13 mouse cellular contexts compared by ENCODE assay signal in genomic region chr15:97164616-97165015, GRCm38 (mm10).
DNase-seq lines count a peak whose midpoint lies in the region; ATAC-seq and TF ChIP-seq lines count a peak whose summit lies in the region.
"Had no signal": no experiment of that assay in that cellular context is flagged by ENCODE, and none has a peak within 500 bp of the region (broad histone marks: within the 10 kb centered on the region; RNA-seq: fewer than 3 reads in every experiment).

No protein-coding gene starts in this region.

- no peak overlapping the region for H3K27ac ChIP-seq in lung, postnatal 0 days (ENCODE audit: low read length)
- H3K27ac ChIP-seq: forebrain, embryonic 15.5 days; midbrain, embryonic 13.5 days had no signal

- no peak for TF ChIP-seq CTCF in lung, postnatal 0 days (IDR thresholded peaks at IDR 0.05)

- 48% methylated on average over 15 of the region's 15 CpGs for WGBS in lung, postnatal 0 days

- H3K36me3 ChIP-seq in lung, postnatal 0 days (ENCODE audit: insufficient read depth, low read length) = no peaks in the 10 kb centered on the region
- H3K36me3 ChIP-seq: forebrain, embryonic 15.5 days; heart, embryonic 12.5 days; midbrain, embryonic 13.5 days had no signal

- no peak overlapping the region for H3K4me3 ChIP-seq in lung, postnatal 0 days (ENCODE audit: low read depth, low read length)
- H3K4me3 ChIP-seq: forebrain, embryonic 15.5 days; heart, embryonic 12.5 days; midbrain, embryonic 13.5 days had no signal

- H3K27me3 ChIP-seq in lung, postnatal 0 days (replicated peaks; ENCODE audit: insufficient read depth, low read length) = no peaks in the 10 kb centered on the region
- H3K27me3 ChIP-seq: forebrain, embryonic 15.5 days; heart, embryonic 12.5 days; midbrain, embryonic 13.5 days had no signal

- H3K9ac ChIP-seq in lung, postnatal 0 days (replicated peaks; ENCODE audit: low read depth) = no peak overlapping the region
- H3K9ac ChIP-seq: forebrain, embryonic 15.5 days; heart, embryonic 12.5 days; midbrain, embryonic 13.5 days had no signal

- ATAC-seq in lung, postnatal 0 days = no peak; the same call in 1 of the 2 replicates
- ATAC-seq: forebrain, embryonic 15.5 days; hindbrain, embryonic 16.5 days; midbrain, embryonic 13.5 days had no signal

- H3K4me2 ChIP-seq in lung, postnatal 0 days (replicated peaks; ENCODE audit: low read depth, low read length) = no peak overlapping the region
- H3K4me2 ChIP-seq: forebrain, embryonic 15.5 days; heart, embryonic 12.5 days; midbrain, embryonic 13.5 days had no signal

- peak; percentile 18 for DNase-seq in adrenal gland, adult 8-10 months
- DNase-seq in adrenal gland, postnatal 4 days (ENCODE audit: low spot score in 2 of 2) = no peak
- peak; percentile 30 for DNase-seq in lung, postnatal 0 days (ENCODE audit: low spot score)
- DNase-seq in lung, postnatal 14 days = no peak
- peak; percentile 46 for DNase-seq in kidney, postnatal 14 days
- peak; percentile 66 for DNase-seq in yolk sac, embryonic 10.5 days (ENCODE audit: low spot score)
- no peak for DNase-seq in cerebellum, adult 11-12 months
- no peak for DNase-seq in layer of hippocampus, adult 9-11 months
- DNase-seq: thymus, postnatal 36 days had no signal

- TF ChIP-seq EP300 in lung, postnatal 0 days (IDR thresholded peaks at IDR 0.05) = no peak

- H3K9me3 ChIP-seq in lung, postnatal 0 days (ENCODE audit: low read length) = no peaks in the 10 kb centered on the region
- H3K9me3 ChIP-seq: forebrain, embryonic 15.5 days; heart, embryonic 12.5 days; midbrain, embryonic 13.5 days had no signal

- H3K4me1 ChIP-seq in lung, postnatal 0 days (ENCODE audit: insufficient read depth, low read depth, low read length) = no peaks in the 10 kb centered on the region
- H3K4me1 ChIP-seq: forebrain, embryonic 15.5 days; midbrain, embryonic 13.5 days had no signal

Comparison
In these comparisons a context has a peak if more than half of its experiments do, and no peak if none do; other contexts are left out.
1. DNase-seq: peak in adrenal gland, adult 8-10 months (single experiment), lung, postnatal 0 days (single experiment), kidney, postnatal 14 days (single experiment) and yolk sac, embryonic 10.5 days (single experiment); none in adrenal gland, postnatal 4 days (0 of 2), lung, postnatal 14 days (single experiment), cerebellum, adult 11-12 months (single experiment) and layer of hippocampus, adult 9-11 months (single experiment).